Mouse (Mus musculus) gastrocnemius, adult 8-10 months (tissue): ENCODE data around the gene Twf1. TPM values are rescaled to one million over a fixed set of nuclear protein-coding genes. Genes with fewer than 3 reads are reported as not detected.

ENCODE experiments used
- DNase-seq, 2 experiments: peaks; one replicate each; pipeline ENCODE4 v3.0.0; 2022; ENCODE audit warnings: low spot score in 2 of 2
- total RNA-seq, 4 experiments: library from RNA; stranded (reverse); gene quantifications; 2 replicates each; pipeline ENCODE4 v1.2.4; 2022

Gene Twf1
- total RNA-seq, 4 experiments from 2014 or later, result 4.4 to 8.9 (median 6.4) TPM

GRCm38 (mm10) chr15:94574566-94575268 lies 15.0 kb downstream of the Twf1 start:
- DNase-seq, result no peak

GRCm38 (mm10) chr15:94572746-94573145 lies 16.9 kb downstream of the Twf1 start:
- no peak for DNase-seq

- DNase-seq, result no peak
Measured at GRCm38 (mm10) chr15:94571501-94571900, 18.2 kb downstream of the Twf1 start.

- no peak for DNase-seq
Measured at GRCm38 (mm10) chr15:94568496-94569182, 21.1 kb downstream of the Twf1 start.

GRCm38 (mm10) chr15:94565854-94566253 lies 23.8 kb downstream of the Twf1 start:
- no peak for DNase-seq

GRCm38 (mm10) chr15:94564909-94565308 lies 24.8 kb downstream of the Twf1 start:
- no peak for DNase-seq

GRCm38 (mm10) chr15:94558895-94559656 lies 30.6 kb downstream of the Twf1 start:
- DNase-seq, result no peak

GRCm38 (mm10) chr15:94557442-94557841 lies 32.2 kb downstream of the Twf1 start:
- DNase-seq, result peak; percentile 66 to 68

GRCm38 (mm10) chr15:94553536-94553935 lies 36.2 kb downstream of the Twf1 start:
- DNase-seq, result no peak

GRCm38 (mm10) chr15:94544844-94545243 lies 44.8 kb downstream of the Twf1 start:
- no peak for DNase-seq

GRCm38 (mm10) chr15:94544052-94544636 lies 45.5 kb downstream of the Twf1 start:
- DNase-seq, result no peak

GRCm38 (mm10) chr15:94543409-94544051 lies 46.2 kb downstream of the Twf1 start, which contains the start of the genes Pus7l and Irak4:
Gene Pus7l (minus strand): TSS chr15:94543547.
Gene Irak4 (plus strand): TSS chr15:94543643.
- DNase-seq, result peak; percentile 91 to 93

- no peak for DNase-seq
Measured at GRCm38 (mm10) chr15:94542567-94543408, 46.9 kb downstream of the Twf1 start.

GRCm38 (mm10) chr15:94539296-94539695 lies 50.4 kb downstream of the Twf1 start:
- DNase-seq, result no peak

GRCm38 (mm10) chr15:94535521-94535920 lies 54.2 kb downstream of the Twf1 start:
- no peak for DNase-seq

GRCm38 (mm10) chr15:94532956-94533355 lies 56.7 kb downstream of the Twf1 start:
- no peak for DNase-seq

GRCm38 (mm10) chr15:94532306-94532705 lies 57.4 kb downstream of the Twf1 start:
- no peak for DNase-seq

- DNase-seq, result no peak
Measured at GRCm38 (mm10) chr15:94530519-94530918, 59.2 kb downstream of the Twf1 start.
